Mouse (Mus musculus): Measurements from ENCODE around the gene Ap5s1. TPM values are rescaled to one million over a fixed set of nuclear protein-coding genes. Genes with fewer than 3 reads are reported as not detected.

Gene Ap5s1
- 27.3 TPM for polyA plus RNA-seq (2015; fragmentation: Illumina TruSeq; extraction: RNeasy Lipid Tissue Mini Kit (QIAGEN cat#74804); ENCODE audit: low read depth, low replicate concordance)

GRCm38 (mm10) chr2:131206778-131207177 lies at the start of gene Ap5s1:
Ap5s1 (plus strand) TSS chr2:131207078.

GRCm38 (mm10) chr2:131159938-131160581 lies 46.8 kb upstream of the Ap5s1 start, which contains the start of gene 1700037H04Rik:
1700037H04Rik (minus strand) TSS chr2:131160081.

GRCm38 (mm10) chr2:131179990-131180587 lies 26.8 kb upstream of the Ap5s1 start, which contains the start of gene Cenpb:
Cenpb (minus strand) TSS chr2:131180067.

GRCm38 (mm10) chr2:131186771-131187601 lies 19.9 kb upstream of the Ap5s1 start, which contains the start of the genes Cdc25b and Spef1:
Cdc25b (plus strand) TSS chr2:131186949.
Spef1 (minus strand) TSS chr2:131187282.

GRCm38 (mm10) chr2:131233307-131234126 lies 26.6 kb downstream of the Ap5s1 start, which contains the start of gene Mavs:
Mavs (plus strand) TSS chr2:131234063.

GRCm38 (mm10) chr2:131262213-131262672 lies 55.4 kb downstream of the Ap5s1 start, which contains the start of gene Pank2:
Pank2 (plus strand) TSS chr2:131262495.

Other genes with a start within 250 kb of the Ap5s1 start
- 68.5 TPM for gene Gfra4, start 164.0 kb upstream of the Ap5s1 start, polyA plus RNA-seq (2015; fragmentation: Illumina TruSeq; extraction: RNeasy Lipid Tissue Mini Kit (QIAGEN cat#74804); ENCODE audit: low read depth, low replicate concordance)
- 4.2 TPM for gene Adam33, start 143.3 kb upstream of the Ap5s1 start, polyA plus RNA-seq (2015; fragmentation: Illumina TruSeq; extraction: RNeasy Lipid Tissue Mini Kit (QIAGEN cat#74804); ENCODE audit: low read depth, low replicate concordance)
- gene Siglec1, start 120.3 kb upstream of the Ap5s1 start, polyA plus RNA-seq (2015; fragmentation: Illumina TruSeq; extraction: RNeasy Lipid Tissue Mini Kit (QIAGEN cat#74804); ENCODE audit: low read depth, low replicate concordance) = 0.10 TPM
- gene Hspa12b, start 79.8 kb upstream of the Ap5s1 start, polyA plus RNA-seq (2015; fragmentation: Illumina TruSeq; extraction: RNeasy Lipid Tissue Mini Kit (QIAGEN cat#74804); ENCODE audit: low read depth, low replicate concordance) = 5.9 TPM
- gene Gm11037, start 73.6 kb upstream of the Ap5s1 start, polyA plus RNA-seq (2015; fragmentation: Illumina TruSeq; extraction: RNeasy Lipid Tissue Mini Kit (QIAGEN cat#74804); ENCODE audit: low read depth, low replicate concordance) = not detected
- 74.8 TPM for gene 1700037H04Rik, start 47.0 kb upstream of the Ap5s1 start, polyA plus RNA-seq (2015; fragmentation: Illumina TruSeq; extraction: RNeasy Lipid Tissue Mini Kit (QIAGEN cat#74804); ENCODE audit: low read depth, low replicate concordance)
- gene Cenpb, start 27.0 kb upstream of the Ap5s1 start, polyA plus RNA-seq (2015; fragmentation: Illumina TruSeq; extraction: RNeasy Lipid Tissue Mini Kit (QIAGEN cat#74804); ENCODE audit: low read depth, low replicate concordance) = 72.3 TPM
- 14.3 TPM for gene Cdc25b, start 20.1 kb upstream of the Ap5s1 start, polyA plus RNA-seq (2015; fragmentation: Illumina TruSeq; extraction: RNeasy Lipid Tissue Mini Kit (QIAGEN cat#74804); ENCODE audit: low read depth, low replicate concordance)
- 7.2 TPM for gene Spef1, start 19.8 kb upstream of the Ap5s1 start, polyA plus RNA-seq (2015; fragmentation: Illumina TruSeq; extraction: RNeasy Lipid Tissue Mini Kit (QIAGEN cat#74804); ENCODE audit: low read depth, low replicate concordance)
- gene Mavs, start 27.0 kb downstream of the Ap5s1 start, polyA plus RNA-seq (2015; fragmentation: Illumina TruSeq; extraction: RNeasy Lipid Tissue Mini Kit (QIAGEN cat#74804); ENCODE audit: low read depth, low replicate concordance) = 7.1 TPM
- 44.0 TPM for gene Pank2, start 55.4 kb downstream of the Ap5s1 start, polyA plus RNA-seq (2015; fragmentation: Illumina TruSeq; extraction: RNeasy Lipid Tissue Mini Kit (QIAGEN cat#74804); ENCODE audit: low read depth, low replicate concordance)
- 18.5 TPM for gene Rnf24, start 145.8 kb downstream of the Ap5s1 start, polyA plus RNA-seq (2015; fragmentation: Illumina TruSeq; extraction: RNeasy Lipid Tissue Mini Kit (QIAGEN cat#74804); ENCODE audit: low read depth, low replicate concordance)